Mouse (Mus musculus) heart, embryonic 12.5 days (tissue): Measurements from ENCODE around the gene Ston2. TPM values are rescaled to one million over a fixed set of nuclear protein-coding genes. Genes with fewer than 3 reads are reported as not detected.
A peak's percentile ranks its signal among the peaks of the same experiment; 100 is the strongest.

Experiments
- ATAC-seq: fragments of 200-750 bp; cut with Nextera tagmentation; 2 replicates; pipeline ENCODE4 v1.8.0; 2017; ENCODE audit warnings: moderate TSS enrichment, moderate library complexity; ENCODE audit not compliant: insufficient number of reproducible peaks, low FRiP score
- H3K27ac ChIP-seq: fragments of 300-500 bp; sonication (generic); 2 replicates; pipeline ENCODE4 v1.5.1; 2016; ENCODE audit warnings: mild to moderate bottlenecking, moderate library complexity; ENCODE audit not compliant: poor library complexity, severe bottlenecking
- H3K27me3 ChIP-seq: fragments of 300-500 bp; sonication (generic); replicated peaks from 2 replicates; pipeline ENCODE4 v1.6.1; 2016; ENCODE audit warnings: mild to moderate bottlenecking, moderate library complexity
- H3K36me3 ChIP-seq: fragments of 300-500 bp; sonication (generic); 2 replicates; pipeline ENCODE4 v1.6.1; 2016; ENCODE audit warnings: mild to moderate bottlenecking, moderate library complexity
- H3K4me1 ChIP-seq: fragments of 300-500 bp; sonication (generic); replicated peaks from 2 replicates; pipeline ENCODE4 v1.6.1; 2016; ENCODE audit warnings: mild to moderate bottlenecking
- H3K4me2 ChIP-seq: fragments of 300-500 bp; sonication (generic); 2 replicates; pipeline ENCODE4 v1.6.1; 2016; ENCODE audit warnings: mild to moderate bottlenecking, moderate library complexity
- H3K4me3 ChIP-seq: fragments of 300-500 bp; sonication (generic); 2 replicates; pipeline ENCODE4 v1.5.1; 2016; ENCODE audit warnings: mild to moderate bottlenecking
- H3K9ac ChIP-seq: fragments of 300-500 bp; sonication (generic); 2 replicates; pipeline ENCODE4 v1.6.1; 2016; ENCODE audit warnings: mild to moderate bottlenecking, moderate library complexity
- H3K9me3 ChIP-seq: fragments of 300-500 bp; sonication (generic); replicated peaks from 2 replicates; pipeline ENCODE4 v1.6.1; 2016; ENCODE audit warnings: mild to moderate bottlenecking, moderate library complexity
- WGBS: fragments of 180-500 bp; shearing (Covaris S2); methylation state at CpG from one replicate; pipeline ENCODE4 v1.1.7; 2016; 5-methylcytosine and 5-hydroxymethylcytosine counted together
- polyA plus RNA-seq: library from polyadenylated mRNA; unstranded; fragments of >200 nt; fragmentation: Nextera tagmentation; extraction: Ambion mirVana; gene quantifications from 2 replicates; pipeline ENCODE4 v1.2.1, GENCODE M21; 2016

The Ston2 gene
- polyA plus RNA-seq = 4.9 and 7.1 TPM in 2 replicates

DNA sequence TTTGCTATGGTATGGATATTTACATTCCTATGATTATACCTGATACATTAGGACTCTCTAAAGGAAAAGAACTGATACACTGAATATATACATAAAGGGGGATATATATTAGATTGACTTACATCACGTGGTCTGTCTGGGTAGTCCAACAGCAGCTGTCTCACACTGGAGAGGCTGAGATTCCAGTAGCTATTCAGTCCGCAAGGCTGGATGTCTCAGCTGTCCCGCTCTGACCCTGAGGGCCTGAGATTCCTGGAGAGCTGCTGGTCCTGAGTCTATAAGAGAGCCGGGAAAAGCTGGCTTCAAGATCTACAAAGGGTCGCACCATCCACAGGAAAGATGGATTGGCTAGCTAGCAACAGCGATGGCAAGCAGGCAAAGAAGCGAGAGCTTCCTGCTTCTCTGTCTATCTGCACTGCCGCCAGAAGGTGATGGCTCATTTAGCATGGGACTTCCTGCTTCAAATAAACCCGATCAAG is at the start of gene Ston2:
TSS of gene Ston2 (minus strand) at position 429 of the 479 bp plus-strand sequence.
- H3K9me3 ChIP-seq = no peaks in the 10 kb centered on the region
- H3K27ac ChIP-seq = no peak within 1 kb of the TSS
- WGBS = 75% methylated on average over 9 of the region's 9 CpGs
- H3K36me3 ChIP-seq = no peaks in the 10 kb centered on the region
- H3K4me2 ChIP-seq = no peak within 1 kb of the TSS
- H3K4me3 ChIP-seq = no peak within 1 kb of the TSS
- no peak within 1 kb of the TSS for H3K9ac ChIP-seq
- no peak for ATAC-seq
- peaks cover 15% of the 10 kb centered on the region; the same call in 1 of the 2 replicates for H3K27me3 ChIP-seq
- H3K4me1 ChIP-seq = peaks cover 13% of the 10 kb centered on the region

DNA sequence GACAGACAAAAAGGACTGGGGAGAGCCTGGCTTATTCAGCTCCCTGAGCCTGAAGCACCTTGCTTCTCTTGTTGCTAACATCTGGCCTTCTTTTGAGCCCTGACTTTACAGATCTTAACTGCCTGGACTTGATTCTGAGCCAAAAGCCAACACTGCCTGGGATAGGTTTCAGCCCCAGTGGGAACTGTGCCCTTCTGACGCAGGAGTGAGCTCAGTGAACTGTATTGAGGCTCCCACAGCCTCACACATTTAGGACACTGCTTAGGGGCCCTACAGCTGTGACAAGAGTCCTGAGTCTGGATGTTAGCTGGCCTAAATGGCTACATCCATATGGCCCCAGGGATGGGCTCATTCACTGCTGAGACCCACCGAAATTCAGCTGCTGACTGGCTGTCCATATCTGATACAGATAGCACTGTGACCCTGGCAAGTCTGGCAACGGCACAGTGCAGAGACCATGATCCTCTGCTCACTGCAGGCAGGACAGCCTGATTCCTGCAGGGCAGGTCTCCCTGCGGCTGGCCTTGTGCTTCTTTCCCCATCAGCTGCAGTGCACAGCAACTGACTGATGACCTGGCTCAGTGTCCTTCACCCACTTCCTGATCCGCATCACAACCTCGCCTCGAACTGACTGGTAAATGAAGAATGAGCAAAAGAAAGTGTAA is 49.3 kb upstream of the Ston2 start:
- no peak overlapping the region for H3K9ac ChIP-seq
- H3K27ac ChIP-seq = no peak overlapping the region
- H3K4me1 ChIP-seq = no peaks in the 10 kb centered on the region
- no peak for ATAC-seq
- 68% methylated on average over 7 of the region's 7 CpGs for WGBS
- no peaks in the 10 kb centered on the region for H3K27me3 ChIP-seq
- peaks cover 88% of the 10 kb centered on the region for H3K36me3 ChIP-seq
- H3K9me3 ChIP-seq = no peaks in the 10 kb centered on the region
- H3K4me2 ChIP-seq = no peak overlapping the region
- H3K4me3 ChIP-seq = no peak overlapping the region

DNA sequence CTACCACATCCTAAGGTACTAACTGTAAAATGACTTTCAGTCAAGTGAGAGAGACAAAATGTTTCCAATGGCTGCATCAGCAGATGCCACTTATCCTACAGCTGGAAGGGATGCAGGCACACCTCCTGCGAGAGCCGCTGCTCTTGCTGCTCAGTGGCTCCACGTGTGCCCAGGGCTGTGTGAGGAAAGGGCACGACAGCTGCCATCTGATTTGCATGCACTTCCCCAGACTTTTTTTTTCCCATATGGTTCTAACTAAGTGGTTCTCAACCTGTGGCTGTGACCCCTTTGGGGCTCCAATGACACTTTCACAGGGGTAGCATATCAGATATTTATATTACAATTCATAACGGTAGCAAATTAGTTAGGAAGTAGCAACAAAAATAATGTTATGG is 45.7 kb upstream of the Ston2 start:
- WGBS = 83% methylated on average over 5 of the region's 5 CpGs
- peaks cover 77% of the 10 kb centered on the region for H3K36me3 ChIP-seq

DNA sequence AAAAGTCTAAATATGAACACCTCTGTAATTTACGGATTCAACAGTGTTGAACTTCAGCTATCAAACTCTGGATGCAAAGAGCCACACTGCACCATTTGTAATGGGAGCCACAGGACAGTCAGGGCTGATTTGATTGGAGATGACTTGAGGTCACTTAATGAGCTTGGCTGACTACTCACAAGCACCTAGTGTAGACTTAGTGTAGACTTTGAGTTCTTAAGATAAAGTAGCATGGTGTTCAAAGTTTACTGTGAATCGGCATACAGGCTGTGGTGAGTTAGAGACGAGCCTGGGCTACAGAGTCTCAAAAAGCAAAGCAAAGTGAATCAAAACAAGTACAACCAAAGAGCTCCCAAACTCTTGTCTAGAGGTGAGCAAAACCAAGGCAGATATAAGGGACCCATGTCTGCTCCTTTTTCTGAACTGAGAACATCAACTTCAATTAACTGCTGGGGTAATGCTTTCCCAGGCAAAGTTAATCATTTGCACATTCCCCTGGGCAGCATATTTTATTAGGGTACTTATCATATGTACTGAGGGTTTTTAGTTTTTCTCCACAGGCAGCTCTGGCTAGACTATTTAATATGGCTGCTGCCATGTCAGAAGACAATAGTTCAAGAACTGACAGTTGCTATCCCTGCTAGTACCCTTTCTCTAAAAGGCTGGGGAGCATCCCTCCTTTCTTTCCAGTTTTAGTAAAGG is 45.2 kb upstream of the Ston2 start:
- Histone ChIP-seq H3K9ac (no peak overlapping the region), H3K9me3 (no peaks in the 10 kb centered on the region), H3K27ac (no peak overlapping the region), H3K4me3 (no peak overlapping the region), H3K4me2 (no peak overlapping the region), H3K4me1 (no peaks in the 10 kb centered on the region), H3K27me3 (no peaks in the 10 kb centered on the region), H3K36me3 (peaks cover 75% of the 10 kb centered on the region)
- ATAC-seq = no peak
- 87% methylated on average over 3 of the region's 3 CpGs for WGBS

More for the DNA sequence above, 45.7 kb upstream of the Ston2 start:
- no peaks in the 10 kb centered on the region for H3K27me3 ChIP-seq
- no peak overlapping the region for H3K4me2 ChIP-seq
- no peak overlapping the region for H3K27ac ChIP-seq
- no peaks in the 10 kb centered on the region for H3K4me1 ChIP-seq
- no peak overlapping the region for H3K9ac ChIP-seq
- no peak overlapping the region for H3K4me3 ChIP-seq
- no peaks in the 10 kb centered on the region for H3K9me3 ChIP-seq
- ATAC-seq = no peak

DNA sequence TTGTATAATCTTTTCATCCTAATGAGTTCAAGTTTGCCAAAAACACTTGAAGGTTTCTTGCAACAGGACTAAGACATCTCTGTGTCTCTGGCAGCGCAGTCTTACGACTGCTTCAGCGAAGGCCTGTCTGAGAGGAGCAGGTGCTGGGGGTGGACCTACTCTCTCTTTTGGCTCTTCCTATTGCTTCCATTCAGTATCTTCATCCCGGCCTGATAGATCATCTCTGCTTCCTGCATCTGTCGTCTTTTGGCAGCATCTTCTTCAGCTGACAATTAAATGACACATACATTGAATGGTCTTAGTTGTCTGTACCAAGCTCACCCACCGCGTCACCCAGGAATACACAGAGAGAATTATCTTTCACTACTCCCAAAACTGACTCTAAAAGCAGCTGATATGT is 43.2 kb upstream of the Ston2 start:
- Histone ChIP-seq H3K27me3 (no peaks in the 10 kb centered on the region), H3K4me1 (no peaks in the 10 kb centered on the region), H3K36me3 (peaks cover 71% of the 10 kb centered on the region), H3K4me2 (no peak overlapping the region), H3K27ac (no peak overlapping the region), H3K9me3 (no peaks in the 10 kb centered on the region), H3K4me3 (no peak overlapping the region), H3K9ac (no peak overlapping the region)
- no peak for ATAC-seq
- WGBS = 90% methylated on average over 7 of the region's 7 CpGs

DNA sequence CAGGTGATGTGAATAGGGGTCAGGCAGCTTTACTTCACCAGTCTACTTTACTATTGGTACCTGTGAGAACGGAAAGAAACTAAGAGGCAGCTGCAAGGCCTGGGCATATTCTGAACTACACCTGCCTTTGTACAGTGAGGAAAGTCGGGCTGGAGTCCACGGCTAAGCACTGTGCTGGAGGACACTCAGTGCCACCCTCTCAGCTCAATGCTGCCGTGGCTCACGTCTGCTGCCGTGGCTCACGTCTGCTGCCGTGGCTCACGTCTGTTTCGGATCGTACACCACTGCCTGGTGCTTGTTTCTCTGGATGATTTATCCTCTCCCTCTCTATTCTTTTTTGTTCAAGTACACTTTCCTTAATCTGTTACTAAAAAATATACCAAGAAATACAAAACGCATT is 32.3 kb upstream of the Ston2 start:
- Histone ChIP-seq H3K36me3 (peaks cover 63% of the 10 kb centered on the region), H3K4me2 (no peak overlapping the region), H3K27me3 (no peaks in the 10 kb centered on the region), H3K4me1 (no peaks in the 10 kb centered on the region), H3K9me3 (no peaks in the 10 kb centered on the region), H3K27ac (no peak overlapping the region), H3K4me3 (no peak overlapping the region), H3K9ac (no peak overlapping the region)
- 95% methylated on average over 12 of the region's 12 CpGs for WGBS
- ATAC-seq = no peak

DNA sequence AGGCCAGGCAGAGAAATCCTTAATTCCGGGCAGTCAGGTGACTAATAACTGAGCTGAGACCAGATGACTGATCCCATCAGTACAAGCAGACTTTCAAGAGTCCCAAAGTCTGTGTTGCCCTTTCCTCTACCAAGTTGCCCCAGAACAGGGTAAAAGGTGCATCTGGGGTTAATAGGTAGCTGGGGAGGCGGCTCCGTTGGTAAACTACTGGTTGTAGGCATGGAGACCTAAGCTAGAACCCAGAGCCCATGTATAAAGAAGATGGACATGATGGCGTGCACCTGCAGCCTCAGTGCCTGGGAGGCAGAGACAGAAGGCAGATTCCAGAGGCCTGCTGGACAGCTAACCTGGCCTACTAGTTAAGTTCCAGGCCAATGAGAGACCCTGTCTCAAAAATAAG is 30.5 kb upstream of the Ston2 start:
- no peaks in the 10 kb centered on the region for H3K4me1 ChIP-seq
- H3K4me2 ChIP-seq = no peak overlapping the region
- no peak for ATAC-seq
- H3K27ac ChIP-seq = no peak overlapping the region
- 90% methylated on average over 4 of the region's 4 CpGs for WGBS
- H3K36me3 ChIP-seq = peaks cover 64% of the 10 kb centered on the region
- no peak overlapping the region for H3K4me3 ChIP-seq
- H3K9me3 ChIP-seq = no peaks in the 10 kb centered on the region
- no peaks in the 10 kb centered on the region for H3K27me3 ChIP-seq
- no peak overlapping the region for H3K9ac ChIP-seq

DNA sequence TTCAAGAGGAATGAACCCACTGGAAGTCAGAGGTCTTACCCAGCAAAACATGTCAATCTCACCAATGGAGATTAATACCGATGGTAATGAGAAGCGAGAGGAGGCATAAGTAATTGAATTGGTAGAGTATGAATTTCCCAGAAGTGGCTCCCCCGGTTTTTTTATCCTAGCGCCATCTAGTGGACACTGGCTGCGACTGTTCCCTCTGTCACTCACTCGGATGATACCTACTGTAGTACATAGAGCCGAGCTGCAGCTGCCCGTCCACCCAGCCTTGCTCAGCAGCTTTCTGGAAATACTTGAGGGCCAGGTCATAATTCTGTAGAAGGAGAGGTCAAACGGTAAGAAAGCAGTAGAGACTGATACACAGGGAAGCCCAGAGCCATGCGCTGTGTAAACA is 27.8 kb upstream of the Ston2 start:
- no peak overlapping the region for H3K4me2 ChIP-seq
- H3K9ac ChIP-seq = no peak overlapping the region
- no peak overlapping the region for H3K4me3 ChIP-seq
- no peak overlapping the region for H3K27ac ChIP-seq
- H3K27me3 ChIP-seq = no peaks in the 10 kb centered on the region
- WGBS = 32% methylated on average over 10 of the region's 10 CpGs
- H3K4me1 ChIP-seq = no peaks in the 10 kb centered on the region
- peak; percentile 59; the same call in 1 of the 2 replicates for ATAC-seq
- H3K36me3 ChIP-seq = peaks cover 72% of the 10 kb centered on the region
- no peaks in the 10 kb centered on the region for H3K9me3 ChIP-seq

DNA sequence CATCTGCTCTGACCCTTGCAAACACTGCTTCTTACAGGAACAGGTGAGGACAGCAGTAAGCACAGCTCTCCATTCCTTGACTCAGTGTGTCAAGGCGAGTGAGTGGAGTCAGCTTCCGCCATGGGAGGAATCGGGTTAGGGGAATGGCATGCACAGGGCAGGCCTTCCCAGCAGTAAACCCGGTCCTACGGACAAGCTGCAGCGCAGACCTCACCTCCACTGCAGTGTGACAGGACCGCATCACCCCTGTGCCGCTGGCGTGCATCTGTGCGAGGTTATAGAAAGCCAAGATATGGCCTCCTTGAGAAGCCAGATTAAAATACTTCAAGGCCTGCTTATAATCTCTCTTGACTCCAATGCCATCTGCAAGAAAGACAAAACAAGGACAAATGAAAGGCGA is 27.4 kb upstream of the Ston2 start:
- H3K36me3 ChIP-seq = peaks cover 72% of the 10 kb centered on the region
- H3K9me3 ChIP-seq = no peaks in the 10 kb centered on the region
- H3K4me1 ChIP-seq = no peaks in the 10 kb centered on the region
- H3K9ac ChIP-seq = no peak overlapping the region
- H3K27ac ChIP-seq = no peak overlapping the region
- H3K4me3 ChIP-seq = no peak overlapping the region
- 92% methylated on average over 11 of the region's 11 CpGs for WGBS
- H3K4me2 ChIP-seq = no peak overlapping the region
- H3K27me3 ChIP-seq = no peaks in the 10 kb centered on the region
- ATAC-seq = no peak

DNA sequence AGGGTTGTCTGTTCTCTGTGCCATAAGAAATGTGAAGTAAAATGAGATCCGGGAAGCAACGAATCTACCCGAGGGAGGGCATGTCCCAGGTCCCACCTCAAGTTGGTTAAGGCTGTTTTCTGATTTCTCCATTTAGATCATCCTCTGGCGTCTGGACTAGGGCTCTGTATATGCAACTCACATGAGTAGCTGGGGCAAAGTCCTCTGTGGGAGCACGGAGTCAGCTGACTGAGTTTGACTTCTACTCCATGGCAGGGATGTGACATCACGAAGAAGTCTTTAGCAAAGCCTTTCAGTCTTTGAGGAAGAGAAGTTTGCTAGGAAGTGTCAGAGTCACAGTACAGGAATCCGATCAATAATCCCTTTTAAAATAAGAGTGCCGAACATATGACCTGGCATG is 20.7 kb upstream of the Ston2 start:
- no peak for ATAC-seq
- Histone ChIP-seq H3K9ac (no peak overlapping the region), H3K27ac (no peak overlapping the region), H3K36me3 (peaks cover 54% of the 10 kb centered on the region), H3K4me3 (no peak overlapping the region), H3K9me3 (no peaks in the 10 kb centered on the region), H3K4me2 (no peak overlapping the region), H3K4me1 (no peaks in the 10 kb centered on the region), H3K27me3 (no peaks in the 10 kb centered on the region)
- 88% methylated on average over 8 of the region's 8 CpGs for WGBS

DNA sequence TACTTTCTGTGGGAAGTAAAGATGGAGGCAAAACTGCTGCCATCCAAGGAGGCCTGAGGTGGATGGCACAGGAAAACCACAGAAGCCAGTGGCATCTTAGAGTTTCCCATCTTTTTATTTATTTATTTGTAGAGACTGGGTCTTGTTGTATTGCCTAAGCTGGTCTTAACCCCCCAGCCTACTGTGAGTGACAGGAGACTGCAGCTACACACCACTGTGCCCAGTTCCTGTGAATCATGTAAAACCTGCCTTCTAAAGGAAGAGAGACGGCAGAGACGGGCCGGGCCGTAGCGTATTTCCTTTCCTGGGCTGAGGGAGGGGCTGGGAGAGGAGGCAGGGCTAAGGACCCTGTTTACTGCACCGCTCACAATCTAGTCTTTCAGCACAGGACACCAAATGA is 19.6 kb upstream of the Ston2 start:
- H3K4me1 ChIP-seq = no peaks in the 10 kb centered on the region
- WGBS = 65% methylated on average over 6 of the region's 6 CpGs
- no peaks in the 10 kb centered on the region for H3K9me3 ChIP-seq
- no peaks in the 10 kb centered on the region for H3K27me3 ChIP-seq
- no peak for ATAC-seq
- H3K4me3 ChIP-seq = no peak overlapping the region
- H3K27ac ChIP-seq = no peak overlapping the region
- no peak overlapping the region for H3K4me2 ChIP-seq
- peaks cover 43% of the 10 kb centered on the region for H3K36me3 ChIP-seq
- no peak overlapping the region for H3K9ac ChIP-seq
